Mouse (Mus musculus) Muller cell, postnatal 12 days (primary cell): ENCODE data around the gene Gm3415.
"Not testable (repeated sequence)": the region's sequence is repeated elsewhere in the genome, so short reads cannot be mapped to it uniquely, and the experiment has no call there.

Source experiments
- DNase-seq: peaks from one replicate; pipeline ENCODE4 v3.0.0-alpha.2; 2015; ENCODE audit errors: inconsistent ontology term

Gene Gm3415

GRCm38 (mm10) chr5:146599216-146599615 lies 43.3 kb downstream of the Gm3415 start:
- not testable (repeated sequence) for DNase-seq

- DNase-seq: no peak
Measured at GRCm38 (mm10) chr5:146599970-146600369, 44.0 kb downstream of the Gm3415 start.

- DNase-seq: no peak
Measured at GRCm38 (mm10) chr5:146606221-146606620, 50.3 kb downstream of the Gm3415 start.

GRCm38 (mm10) chr5:146606895-146607294 lies 51.0 kb downstream of the Gm3415 start:
- no peak for DNase-seq

GRCm38 (mm10) chr5:146607816-146608215 lies 51.9 kb downstream of the Gm3415 start:
- DNase-seq: no peak
